Mouse (Mus musculus): ENCODE results near the gene Dph1. TPM values are rescaled to one million over a fixed set of nuclear protein-coding genes. Genes with fewer than 3 reads are reported as not detected.

The Dph1 gene
- total and polyA plus RNA-seq, 3 experiments = 8.5 to 21.7 (median 11.6) TPM

GRCm38 (mm10) chr11:75165441-75166192 is 25.4 kb downstream of the Dph1 start:
- intact Hi-C loops (cut with DNase I) = loop anchor here (2.0 to 10.0 kb wide), 2 partner anchors 113 to 331 kb away; partner anchors contain the start of gene Mnt
- peak; percentile 89 to 93 for DNase-seq
- 8% methylated on average over 54 of the region's 54 CpGs for WGBS
- no peaks in the 10 kb centered on the region; the same call in 1 of the 2 replicates for H3K79me2 ChIP-seq (replicated peaks; ENCODE audit: control insufficient read depth, insufficient read depth, low read length)
- peaks cover 9% of the 10 kb centered on the region for H3K36me3 ChIP-seq (ENCODE audit: control insufficient read depth, insufficient read depth, low read length)
- no peaks in the 10 kb centered on the region for H3K27me3 ChIP-seq (ENCODE audit: control insufficient read depth, insufficient read depth, low read length)
- H3K4me3 ChIP-seq = peak overlapping the region; percentile 65
- peak overlapping the region; percentile 96 for H3K27ac ChIP-seq
- H3K4me1 ChIP-seq (ENCODE audit: control insufficient read depth, insufficient read depth, low read length) = peaks cover 17% of the 10 kb centered on the region
- H3K9ac ChIP-seq (ENCODE audit: low read depth, low read length) = peak overlapping the region; percentile 85
- TF ChIP-seq CTCF (IDR thresholded peaks at IDR 0.05) (peak; percentile 99), POLR2A (IDR thresholded peaks at IDR 0.05; ENCODE audit: insufficient read depth, low read depth, low read length) (peak; percentile 25; the same call in 1 of the 2 replicates), EP300 (IDR thresholded peaks at IDR 0.05; ENCODE audit: insufficient read depth, low read depth, low read length) (peak; percentile 71; the same call in 1 of the 2 replicates)

GRCm38 (mm10) chr11:75164750-75165149 is 26.3 kb downstream of the Dph1 start:
- WGBS = 28% methylated on average over 15 of the region's 15 CpGs
- Histone ChIP-seq H3K36me3 (ENCODE audit: control insufficient read depth, insufficient read depth, low read length) (peaks cover 9% of the 10 kb centered on the region), H3K79me2 (replicated peaks; ENCODE audit: control insufficient read depth, insufficient read depth, low read length) (no peaks in the 10 kb centered on the region; the same call in 1 of the 2 replicates), H3K27me3 (ENCODE audit: control insufficient read depth, insufficient read depth, low read length) (no peaks in the 10 kb centered on the region), H3K4me1 (ENCODE audit: control insufficient read depth, insufficient read depth, low read length) (peaks cover 17% of the 10 kb centered on the region), H3K27ac (peak overlapping the region; percentile 96), H3K9ac (ENCODE audit: low read depth, low read length) (peak overlapping the region; percentile 72), H3K4me3 (peak overlapping the region; percentile 65)
- DNase-seq = peak in 1 of 2 experiments; percentile 61
- peak; percentile 31 for TF ChIP-seq CTCF (IDR thresholded peaks at IDR 0.05)
- TF ChIP-seq POLR2A (IDR thresholded peaks at IDR 0.05; ENCODE audit: insufficient read depth, low read depth, low read length) = 0 out of 2 replicates have a peak, but pooled peaks have one; percentile 10
- 0 out of 2 replicates have a peak, but pooled peaks have one; percentile 9 for TF ChIP-seq EP300 (IDR thresholded peaks at IDR 0.05; ENCODE audit: insufficient read depth, low read depth, low read length)
- intact Hi-C loops (cut with DNase I) = loop anchor here (2.0 to 10.0 kb wide), 2 partner anchors 112 to 330 kb away; partner anchors contain the start of gene Mnt

GRCm38 (mm10) chr11:75164051-75164450 is 27.0 kb downstream of the Dph1 start:
- WGBS = 48% methylated on average over 2 of the region's 2 CpGs
- peaks cover 9% of the 10 kb centered on the region for H3K36me3 ChIP-seq (ENCODE audit: control insufficient read depth, insufficient read depth, low read length)
- H3K4me3 ChIP-seq = no peak overlapping the region; the same call in 1 of the 2 replicates
- no peaks in the 10 kb centered on the region; the same call in 1 of the 2 replicates for H3K79me2 ChIP-seq (replicated peaks; ENCODE audit: control insufficient read depth, insufficient read depth, low read length)
- no peaks in the 10 kb centered on the region for H3K27me3 ChIP-seq (ENCODE audit: control insufficient read depth, insufficient read depth, low read length)
- intact Hi-C loops (cut with DNase I) = loop anchor here (2.0 to 10.0 kb wide), 2 partner anchors 111 to 329 kb away; partner anchors contain the start of gene Mnt
- TF ChIP-seq EP300 (IDR thresholded peaks at IDR 0.05; ENCODE audit: insufficient read depth, low read depth, low read length) (no peak), POLR2A (IDR thresholded peaks at IDR 0.05; ENCODE audit: insufficient read depth, low read depth, low read length) (no peak), CTCF (IDR thresholded peaks at IDR 0.05) (no peak)
- H3K9ac ChIP-seq (ENCODE audit: low read depth, low read length) = peak overlapping the region; percentile 40
- H3K27ac ChIP-seq = peak overlapping the region; percentile 96
- peaks cover 19% of the 10 kb centered on the region for H3K4me1 ChIP-seq (ENCODE audit: control insufficient read depth, insufficient read depth, low read length)
- DNase-seq = no peak

- Histone ChIP-seq H3K27me3 (ENCODE audit: control insufficient read depth, insufficient read depth, low read length) (no peaks in the 10 kb centered on the region), H3K4me3 (no peak overlapping the region), H3K9ac (ENCODE audit: low read depth, low read length) (peak overlapping the region; percentile 6), H3K79me2 (replicated peaks; ENCODE audit: control insufficient read depth, insufficient read depth, low read length) (no peaks in the 10 kb centered on the region; the same call in 1 of the 2 replicates), H3K36me3 (ENCODE audit: control insufficient read depth, insufficient read depth, low read length) (peaks cover 9% of the 10 kb centered on the region), H3K4me1 (ENCODE audit: control insufficient read depth, insufficient read depth, low read length) (peaks cover 22% of the 10 kb centered on the region), H3K27ac (peak overlapping the region; percentile 96)
- DNase-seq = no peak
- intact Hi-C loops (cut with DNase I) = loop anchor here (10.0 kb wide), 1 partner anchor 329 kb away; the partner anchor contains the start of gene Mnt
- 38% methylated on average over 6 of the region's 6 CpGs for WGBS
- TF ChIP-seq EP300 (IDR thresholded peaks at IDR 0.05; ENCODE audit: insufficient read depth, low read depth, low read length) (peak; percentile 51; the same call in 1 of the 2 replicates), CTCF (IDR thresholded peaks at IDR 0.05) (no peak), POLR2A (IDR thresholded peaks at IDR 0.05; ENCODE audit: insufficient read depth, low read depth, low read length) (peak; percentile 36; the same call in 1 of the 2 replicates)
Measured at GRCm38 (mm10) chr11:75163379-75163778, 27.7 kb downstream of the Dph1 start.

GRCm38 (mm10) chr11:75162591-75163080 is 28.4 kb downstream of the Dph1 start:
- no peaks in the 10 kb centered on the region; the same call in 1 of the 2 replicates for H3K79me2 ChIP-seq (replicated peaks; ENCODE audit: control insufficient read depth, insufficient read depth, low read length)
- no peak overlapping the region for H3K4me3 ChIP-seq
- WGBS = 65% methylated on average over 12 of the region's 12 CpGs
- intact Hi-C loops (cut with DNase I) = loop anchor here (10.0 kb wide), 1 partner anchor 328 kb away; the partner anchor contains the start of gene Mnt
- H3K27ac ChIP-seq = peak overlapping the region; percentile 96
- no peaks in the 10 kb centered on the region for H3K27me3 ChIP-seq (ENCODE audit: control insufficient read depth, insufficient read depth, low read length)
- no peak for TF ChIP-seq POLR2A (IDR thresholded peaks at IDR 0.05; ENCODE audit: insufficient read depth, low read depth, low read length)
- TF ChIP-seq EP300 (IDR thresholded peaks at IDR 0.05; ENCODE audit: insufficient read depth, low read depth, low read length) = no peak
- no peak for TF ChIP-seq CTCF (IDR thresholded peaks at IDR 0.05)
- H3K9ac ChIP-seq (ENCODE audit: low read depth, low read length) = 0 out of 2 replicates have a peak overlapping the region, but pooled peaks have one; percentile 23
- H3K4me1 ChIP-seq (ENCODE audit: control insufficient read depth, insufficient read depth, low read length) = peaks cover 25% of the 10 kb centered on the region
- H3K36me3 ChIP-seq (ENCODE audit: control insufficient read depth, insufficient read depth, low read length) = peaks cover 9% of the 10 kb centered on the region
- DNase-seq = no peak

Measured in heart, adult 2 months (tissue).